Mouse (Mus musculus): ENCODE results near the gene Adgre5. TPM values are rescaled to one million over a fixed set of nuclear protein-coding genes. Genes with fewer than 3 reads are reported as not detected.
A peak's percentile ranks its signal among the peaks of the same experiment; 100 is the strongest.

Adgre5 gene
- polyA plus RNA-seq, 1 experiment from 2014 or later, result 10.7 TPM

GRCm38 (mm10) chr8:83732919-83733318 is 8.2 kb downstream of the Adgre5 start:
- Histone ChIP-seq H3K9ac (no peak overlapping the region), H3K27ac (no peak overlapping the region), H3K4me2 (no peak overlapping the region), H3K4me3 (replicated peaks) (no peak overlapping the region), H3K4me1 (peaks cover 3% of the 10 kb centered on the region; the same call in 1 of the 2 replicates), H3K27me3 (peaks cover 19% of the 10 kb centered on the region; the same call in 1 of the 2 replicates), H3K36me3 (replicated peaks) (no peaks in the 10 kb centered on the region), H3K9me3 (peaks cover 6% of the 10 kb centered on the region; the same call in 1 of the 2 replicates)
- ATAC-seq (ENCODE audit: low FRiP score), result no peak
- WGBS, result 86% methylated on average over 6 of the region's 6 CpGs

DNA sequence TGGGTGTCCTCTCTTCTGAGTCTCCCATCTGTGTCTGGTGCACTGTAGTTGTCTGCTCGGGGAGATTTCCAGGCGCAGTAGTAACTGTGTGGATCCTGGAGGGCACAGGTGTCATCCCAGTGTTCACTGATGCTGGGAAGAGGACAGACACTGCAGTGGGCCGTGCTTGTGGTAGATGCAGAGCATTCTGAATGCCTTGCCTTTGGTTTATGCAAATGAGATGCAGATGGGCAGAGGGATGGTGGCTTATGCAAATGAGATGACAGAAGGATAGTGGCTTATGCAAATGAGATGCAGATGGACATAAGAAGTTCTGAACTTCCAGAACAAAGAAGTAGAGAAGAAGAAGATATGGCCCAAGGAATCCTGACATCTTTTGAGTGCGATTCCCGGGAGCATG is 9.2 kb downstream of the Adgre5 start:
- Histone ChIP-seq H3K36me3 (replicated peaks) (no peaks in the 10 kb centered on the region), H3K4me2 (no peak overlapping the region), H3K9me3 (no peaks in the 10 kb centered on the region; the same call in 1 of the 2 replicates), H3K27ac (no peak overlapping the region), H3K4me1 (no peaks in the 10 kb centered on the region), H3K4me3 (replicated peaks) (no peak overlapping the region), H3K9ac (no peak overlapping the region), H3K27me3 (0 out of 2 replicates have a peak, but pooled peaks cover 17% of the 10 kb centered on the region)
- WGBS, result 73% methylated on average over 5 of the region's 5 CpGs
- 0 out of 2 replicates have a peak, but pooled peaks have one; percentile 14 for ATAC-seq (ENCODE audit: low FRiP score)

DNA sequence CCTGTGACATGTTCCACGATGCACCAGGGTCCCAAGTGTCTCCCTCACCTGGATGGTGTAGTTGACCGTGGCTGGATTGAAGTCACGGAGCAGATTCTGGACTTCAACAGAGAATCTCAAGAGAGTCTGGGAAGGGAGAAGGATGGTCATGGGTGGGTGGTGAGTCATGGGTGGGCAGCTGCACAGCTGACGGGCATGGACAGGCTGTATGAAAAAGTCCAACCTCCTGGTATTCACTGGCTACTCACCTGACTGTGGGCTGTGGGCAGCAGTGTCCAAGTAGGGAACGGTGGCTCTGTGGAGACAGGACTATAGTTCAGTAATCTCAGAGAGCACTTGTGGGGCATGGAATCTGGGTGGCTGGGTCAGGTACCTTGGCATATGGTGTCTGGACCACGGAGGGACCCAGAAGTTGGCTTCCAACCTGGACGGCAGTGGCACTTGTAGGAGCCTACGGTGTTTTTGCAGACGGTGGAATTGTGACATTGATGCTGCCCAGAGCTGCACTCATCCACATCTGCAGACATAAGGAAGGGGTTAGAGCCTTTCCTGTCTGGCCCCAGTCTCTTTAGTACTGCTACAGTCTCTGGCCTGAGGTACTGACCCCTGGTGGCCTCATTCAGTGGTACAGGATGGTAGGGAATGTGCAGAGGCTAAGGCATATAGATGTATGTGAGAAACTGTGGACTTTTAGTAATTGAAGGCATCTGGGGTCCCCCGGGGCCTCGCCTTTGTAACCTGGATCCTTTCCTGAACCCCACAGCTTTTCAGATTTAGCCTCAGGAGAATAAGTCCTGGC is 11.9 kb downstream of the Adgre5 start:
- 81% methylated on average over 11 of the region's 11 CpGs for WGBS
- peaks cover 20% of the 10 kb centered on the region for H3K36me3 ChIP-seq (replicated peaks)
- no peak for ATAC-seq (ENCODE audit: low FRiP score)

DNA sequence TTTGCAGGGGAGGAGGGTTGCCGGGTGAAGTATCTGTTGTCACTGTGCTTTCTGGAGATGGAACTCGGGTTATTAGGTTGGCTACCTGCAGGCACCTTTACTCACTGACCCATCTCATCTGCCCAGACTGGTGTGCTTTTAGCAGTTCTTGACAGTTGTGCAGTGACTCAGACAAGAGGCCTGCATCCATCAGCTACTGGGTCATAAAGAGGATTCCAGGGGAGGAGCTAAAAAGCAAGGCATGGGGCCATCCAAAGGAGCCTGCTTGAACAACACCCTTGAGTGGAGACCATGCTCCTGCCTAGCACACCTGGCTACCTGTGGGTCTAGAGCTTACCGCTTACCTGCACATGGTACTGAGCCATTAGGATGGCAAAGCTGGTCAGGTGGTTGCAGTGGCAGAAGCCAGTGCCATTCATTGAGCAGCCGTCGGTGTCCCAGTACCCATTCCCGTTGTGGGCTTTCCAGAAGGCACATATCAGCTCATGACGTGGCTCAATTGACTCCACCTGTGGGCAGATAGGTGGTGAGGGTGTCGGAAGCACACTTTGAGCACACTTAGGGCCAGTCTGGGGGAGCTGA is 15.5 kb downstream of the Adgre5 start:
- Histone ChIP-seq H3K9ac (no peak overlapping the region), H3K27me3 (0 out of 2 replicates have a peak, but pooled peaks cover 4% of the 10 kb centered on the region), H3K4me3 (replicated peaks) (no peak overlapping the region), H3K36me3 (replicated peaks) (peaks cover 56% of the 10 kb centered on the region), H3K9me3 (no peaks in the 10 kb centered on the region), H3K4me2 (no peak overlapping the region), H3K27ac (no peak overlapping the region), H3K4me1 (no peaks in the 10 kb centered on the region)
- ATAC-seq (ENCODE audit: low FRiP score), result no peak
- WGBS, result 95% methylated on average over 8 of the region's 8 CpGs

More for the DNA sequence above, 11.9 kb downstream of the Adgre5 start:
- no peak overlapping the region for H3K27ac ChIP-seq
- H3K4me3 ChIP-seq (replicated peaks), result no peak overlapping the region
- no peaks in the 10 kb centered on the region for H3K4me1 ChIP-seq
- H3K27me3 ChIP-seq, result 0 out of 2 replicates have a peak, but pooled peaks cover 17% of the 10 kb centered on the region
- no peak overlapping the region for H3K4me2 ChIP-seq
- no peaks in the 10 kb centered on the region for H3K9me3 ChIP-seq
- no peak overlapping the region for H3K9ac ChIP-seq

GRCm38 (mm10) chr8:83724697-83725482 is 16.2 kb downstream of the Adgre5 start:
- no peaks in the 10 kb centered on the region for H3K27me3 ChIP-seq
- H3K9me3 ChIP-seq, result no peaks in the 10 kb centered on the region
- H3K27ac ChIP-seq, result no peak overlapping the region
- H3K4me1 ChIP-seq, result no peaks in the 10 kb centered on the region
- H3K4me3 ChIP-seq (replicated peaks), result no peak overlapping the region
- no peak overlapping the region for H3K4me2 ChIP-seq
- ATAC-seq (ENCODE audit: low FRiP score), result peak; percentile 54; the same call in 1 of the 2 replicates
- peaks cover 63% of the 10 kb centered on the region for H3K36me3 ChIP-seq (replicated peaks)
- WGBS, result 48% methylated on average over 15 of the region's 15 CpGs
- no peak overlapping the region for H3K9ac ChIP-seq

DNA sequence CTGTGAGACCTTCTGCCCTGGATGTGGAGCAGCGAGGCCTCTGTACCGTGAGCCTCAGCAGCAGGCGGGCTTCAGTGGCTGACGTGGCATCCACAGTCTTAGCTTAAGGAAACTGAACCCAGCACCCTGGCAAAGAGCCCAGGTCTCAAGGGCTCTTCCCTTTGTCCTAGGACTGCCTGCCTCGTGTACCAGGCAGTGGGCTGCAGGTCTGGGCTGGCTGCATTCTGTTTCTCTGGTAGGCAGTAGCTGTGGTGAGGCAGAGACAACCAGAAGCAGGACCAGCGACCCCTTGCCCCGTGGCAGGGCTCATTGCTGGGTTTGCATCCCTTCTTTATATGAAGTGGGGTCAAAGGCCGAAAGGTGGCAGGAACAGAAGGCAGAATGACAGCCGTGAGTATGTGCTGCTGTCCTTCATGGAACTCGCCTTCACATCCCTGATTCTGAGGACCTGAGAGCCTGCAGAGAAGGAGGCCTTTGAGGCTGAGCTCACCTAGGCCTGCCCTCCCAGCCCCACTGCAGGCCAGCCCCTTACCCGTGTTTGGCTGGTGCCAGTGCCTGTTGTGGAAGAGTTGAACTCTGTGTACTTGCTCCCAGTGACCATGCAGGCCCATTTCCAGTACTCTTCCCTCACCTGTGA is 17.6 kb downstream of the Adgre5 start:
- Histone ChIP-seq H3K27me3 (no peaks in the 10 kb centered on the region), H3K4me2 (no peak overlapping the region), H3K27ac (no peak overlapping the region), H3K9me3 (no peaks in the 10 kb centered on the region), H3K36me3 (replicated peaks) (peaks cover 71% of the 10 kb centered on the region), H3K4me1 (0 out of 2 replicates have a peak, but pooled peaks cover under 1% of the 10 kb centered on the region), H3K4me3 (replicated peaks) (no peak overlapping the region), H3K9ac (no peak overlapping the region)
- 84% methylated on average over 11 of the region's 11 CpGs for WGBS
- ATAC-seq (ENCODE audit: low FRiP score), result no peak

DNA sequence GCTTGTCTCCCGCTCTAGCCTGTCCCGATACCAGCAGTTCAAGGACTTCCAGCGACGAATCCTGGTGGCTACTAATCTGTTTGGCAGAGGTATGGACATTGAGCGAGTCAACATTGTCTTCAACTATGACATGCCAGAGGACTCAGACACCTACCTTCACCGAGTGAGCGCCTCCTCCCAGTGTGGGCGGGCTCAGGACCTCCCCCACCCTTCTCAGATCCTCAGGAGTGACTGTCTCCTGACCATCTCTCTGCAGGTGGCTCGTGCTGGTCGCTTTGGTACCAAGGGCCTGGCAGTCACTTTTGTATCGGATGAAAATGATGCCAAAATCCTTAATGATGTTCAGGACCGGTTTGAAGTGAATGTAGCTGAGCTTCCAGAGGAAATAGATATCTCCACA is 18.5 kb downstream of the Adgre5 start:
- Histone ChIP-seq H3K9ac (no peak overlapping the region), H3K27ac (no peak overlapping the region), H3K4me1 (0 out of 2 replicates have a peak, but pooled peaks cover 4% of the 10 kb centered on the region), H3K9me3 (no peaks in the 10 kb centered on the region), H3K36me3 (replicated peaks) (peaks cover 71% of the 10 kb centered on the region), H3K27me3 (no peaks in the 10 kb centered on the region), H3K4me2 (no peak overlapping the region), H3K4me3 (replicated peaks) (no peak overlapping the region)
- WGBS, result 88% methylated on average over 12 of the region's 12 CpGs
- ATAC-seq (ENCODE audit: low FRiP score), result no peak

- no peaks in the 10 kb centered on the region for H3K27me3 ChIP-seq
- no peak overlapping the region for H3K4me3 ChIP-seq (replicated peaks)
- no peak overlapping the region for H3K27ac ChIP-seq
- no peak for ATAC-seq (ENCODE audit: low FRiP score)
- no peaks in the 10 kb centered on the region for H3K9me3 ChIP-seq
- H3K4me1 ChIP-seq, result peaks cover 14% of the 10 kb centered on the region
- H3K4me2 ChIP-seq, result no peak overlapping the region
- WGBS, result 93% methylated on average over 25 of the region's 25 CpGs
- no peak overlapping the region for H3K9ac ChIP-seq
- H3K36me3 ChIP-seq (replicated peaks), result peaks cover 71% of the 10 kb centered on the region
Observed at GRCm38 (mm10) chr8:83721405-83722025, 19.6 kb downstream of the Adgre5 start.

- no peak overlapping the region for H3K9ac ChIP-seq
- H3K4me2 ChIP-seq, result no peak overlapping the region
- no peak for ATAC-seq (ENCODE audit: low FRiP score)
- H3K27me3 ChIP-seq, result no peaks in the 10 kb centered on the region
- H3K27ac ChIP-seq, result no peak overlapping the region
- H3K9me3 ChIP-seq, result no peaks in the 10 kb centered on the region
- no peak overlapping the region for H3K4me3 ChIP-seq (replicated peaks)
- WGBS, result 93% methylated on average over 2 of the region's 2 CpGs
- H3K4me1 ChIP-seq, result peaks cover 24% of the 10 kb centered on the region
- H3K36me3 ChIP-seq (replicated peaks), result peaks cover 56% of the 10 kb centered on the region
Observed at GRCm38 (mm10) chr8:83719693-83720092, 21.4 kb downstream of the Adgre5 start.

- no peak overlapping the region for H3K27ac ChIP-seq
- H3K27me3 ChIP-seq, result no peaks in the 10 kb centered on the region
- H3K9me3 ChIP-seq, result no peaks in the 10 kb centered on the region
- peaks cover 24% of the 10 kb centered on the region for H3K4me1 ChIP-seq
- no peak for ATAC-seq (ENCODE audit: low FRiP score)
- peaks cover 50% of the 10 kb centered on the region for H3K36me3 ChIP-seq (replicated peaks)
- H3K9ac ChIP-seq, result no peak overlapping the region
- no peak overlapping the region for H3K4me3 ChIP-seq (replicated peaks)
- H3K4me2 ChIP-seq, result no peak overlapping the region
- 81% methylated on average over 2 of the region's 2 CpGs for WGBS
Observed at GRCm38 (mm10) chr8:83719048-83719447, 22.1 kb downstream of the Adgre5 start.

- peak overlapping the region; percentile 86 for H3K4me3 ChIP-seq (replicated peaks)
- no peaks in the 10 kb centered on the region for H3K9me3 ChIP-seq
- peaks cover 25% of the 10 kb centered on the region for H3K36me3 ChIP-seq (replicated peaks)
- H3K27ac ChIP-seq, result no peak overlapping the region
- peak overlapping the region; percentile 74 for H3K4me2 ChIP-seq
- no peak for ATAC-seq (ENCODE audit: low FRiP score)
- WGBS, result 70% methylated on average over 2 of the region's 2 CpGs
- H3K27me3 ChIP-seq, result no peaks in the 10 kb centered on the region; the same call in 1 of the 2 replicates
- H3K9ac ChIP-seq, result no peak overlapping the region
- H3K4me1 ChIP-seq, result peaks cover 24% of the 10 kb centered on the region
Observed at GRCm38 (mm10) chr8:83716563-83716962, 24.6 kb downstream of the Adgre5 start.

All from forebrain, embryonic 12.5 days (tissue).